Mouse (Mus musculus): Measurements from ENCODE around the gene Elmo3.

The Elmo3 gene

GRCm38 (mm10) chr8:105354549-105354948, 49.1 kb downstream of the Elmo3 start:
- no peak for DNase-seq (ENCODE audit: low spot score in 2 of 2)

DNA sequence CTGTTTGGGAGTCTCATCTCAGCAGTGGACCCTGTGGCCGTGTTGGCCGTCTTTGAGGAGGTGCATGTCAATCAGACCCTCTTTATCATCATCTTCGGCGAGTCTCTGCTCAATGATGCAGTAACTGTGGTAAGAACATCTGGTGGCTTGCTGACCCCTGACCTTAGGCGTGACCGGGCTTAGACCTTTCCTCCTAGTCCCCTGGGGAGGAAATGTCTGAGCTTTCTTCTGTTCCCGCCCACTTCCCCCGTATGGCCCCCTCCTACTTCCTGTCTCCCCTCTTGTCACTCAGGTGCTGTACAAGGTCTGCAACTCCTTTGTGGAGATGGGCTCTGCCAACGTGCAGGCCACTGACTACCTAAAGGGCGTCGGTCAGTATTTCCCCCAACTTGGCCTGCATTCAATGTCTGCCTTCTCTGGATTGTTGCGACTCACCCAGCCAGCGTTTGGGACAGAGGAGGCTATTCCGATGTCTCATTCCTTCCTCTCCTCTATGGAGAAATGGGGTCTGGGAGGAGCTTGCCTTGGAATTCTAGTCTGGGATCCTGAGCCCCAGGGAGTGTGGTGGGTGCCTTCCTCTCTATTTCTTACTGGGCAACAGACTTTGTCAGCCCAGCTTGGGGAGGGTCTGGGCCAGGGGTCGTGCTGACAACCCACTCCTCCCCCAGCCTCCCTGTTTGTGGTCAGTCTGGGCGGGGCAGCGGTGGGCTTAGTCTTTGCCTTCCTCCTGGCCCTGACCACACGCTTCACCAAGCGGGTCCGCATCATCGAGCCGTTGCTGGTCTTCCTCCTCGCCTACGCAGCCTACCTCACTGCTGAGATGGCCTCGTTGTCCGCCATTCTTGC, 50.0 kb downstream of the Elmo3 start:
- no peak for DNase-seq (ENCODE audit: low spot score in 2 of 2)

GRCm38 (mm10) chr8:105356681-105357080, 51.3 kb downstream of the Elmo3 start:
- DNase-seq (ENCODE audit: low spot score in 2 of 2) = no peak

DNA sequence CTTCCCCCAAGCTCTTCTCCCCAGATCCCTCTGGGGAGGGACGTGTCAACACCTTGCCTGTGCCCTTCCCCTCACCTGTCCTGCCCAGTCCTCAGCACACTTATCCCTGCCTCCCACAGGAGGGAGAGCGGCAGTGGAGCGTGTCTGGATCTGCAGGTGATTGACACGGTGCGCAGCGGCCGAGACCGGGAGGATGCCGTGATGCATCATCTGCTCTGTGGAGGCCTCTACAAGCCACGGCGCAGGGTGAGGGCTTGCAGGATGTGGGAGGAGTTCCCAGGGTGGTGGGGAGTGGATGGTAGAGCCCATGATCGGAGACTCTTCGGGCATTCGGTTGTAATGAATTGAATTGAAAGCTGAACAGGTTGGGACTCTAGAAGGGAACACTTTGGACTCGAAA, 53.8 kb downstream of the Elmo3 start:
- DNase-seq (ENCODE audit: low spot score in 2 of 2) = no peak

- DNase-seq (ENCODE audit: low spot score in 2 of 2) = no peak
These were observed 54.2 kb downstream of the Elmo3 start for GRCm38 (mm10) chr8:105359646-105360045.
